In genomic region chr12:5151859-5152258, GRCm38 (mm10) we compare ENCODE assay signal across 11 mouse cellular contexts.
DNase-seq lines count a peak whose midpoint lies in the region; ATAC-seq lines count a peak whose summit lies in the region.
"Had no signal": no experiment of that assay in that cellular context is flagged by ENCODE, and none has a peak within 500 bp of the region (broad histone marks: within the 10 kb centered on the region; RNA-seq: fewer than 3 reads in every experiment).

No protein-coding gene starts in this region.

- peak; percentile 45; the same call in 1 of the 2 replicates for ATAC-seq in forebrain, embryonic 16.5 days
- peak; percentile 14; the same call in 1 of the 2 replicates for ATAC-seq in stomach, embryonic 14.5 days (ENCODE audit: insufficient number of reproducible peaks, insufficient read depth, low FRiP score, low read depth)

- no peak overlapping the region for H3K4me3 ChIP-seq in forebrain, embryonic 16.5 days (replicated peaks; ENCODE audit: low read length)
- no peak overlapping the region for H3K4me3 ChIP-seq in stomach, embryonic 14.5 days (ENCODE audit: low read depth, low read length)
- H3K4me3 ChIP-seq: midbrain, embryonic 12.5 days had no signal

- H3K27ac ChIP-seq in forebrain, embryonic 16.5 days (ENCODE audit: low read length) = no peak overlapping the region
- no peak overlapping the region for H3K27ac ChIP-seq in stomach, embryonic 14.5 days (ENCODE audit: low read length)
- H3K27ac ChIP-seq: midbrain, embryonic 12.5 days had no signal

- DNase-seq in cerebellum, postnatal 25 days = peak; percentile 36 to 60
- DNase-seq in cerebellum, adult 8-10 months = no peak
- peak; percentile 15 for DNase-seq in ovary, postnatal 36 days (ENCODE audit: low spot score)
- DNase-seq in ovary, postnatal 14 days (ENCODE audit: low spot score) = no peak
- DNase-seq in thymus, adult 18-20 months = no peak
- DNase-seq in heart, postnatal 10 days = no peak
- DNase-seq: heart, adult 18-20 months; right cerebral cortex, postnatal 25 days had no signal

- no peak overlapping the region for H3K9ac ChIP-seq in forebrain, embryonic 16.5 days (replicated peaks; ENCODE audit: low read depth, low read length)
- no peak overlapping the region for H3K9ac ChIP-seq in stomach, embryonic 14.5 days (replicated peaks; ENCODE audit: low read depth, low read length)
- H3K9ac ChIP-seq: midbrain, embryonic 12.5 days had no signal

- no peaks in the 10 kb centered on the region for H3K27me3 ChIP-seq in forebrain, embryonic 16.5 days (replicated peaks; ENCODE audit: control insufficient read depth, insufficient read depth, low read length)
- no peaks in the 10 kb centered on the region for H3K27me3 ChIP-seq in stomach, embryonic 14.5 days (ENCODE audit: control insufficient read depth, insufficient read depth, low read length)
- H3K27me3 ChIP-seq: midbrain, embryonic 12.5 days had no signal

- peaks cover 2% of the 10 kb centered on the region; the same call in 1 of the 2 replicates for H3K4me1 ChIP-seq in forebrain, embryonic 16.5 days (replicated peaks; ENCODE audit: control insufficient read depth, insufficient read depth, low read length)
- no peaks in the 10 kb centered on the region for H3K4me1 ChIP-seq in stomach, embryonic 14.5 days (ENCODE audit: control insufficient read depth, insufficient read depth, low read length)

- intact Hi-C loops in heart, postnatal 10 days (cut with DNase I) = no loop called here

- no peaks in the 10 kb centered on the region for H3K9me3 ChIP-seq in forebrain, embryonic 16.5 days (ENCODE audit: control insufficient read depth, low read length)
- H3K9me3 ChIP-seq in stomach, embryonic 14.5 days (ENCODE audit: control insufficient read depth, low read depth, low read length) = no peaks in the 10 kb centered on the region
- H3K9me3 ChIP-seq: midbrain, embryonic 12.5 days had no signal

- no peak overlapping the region for H3K4me2 ChIP-seq in forebrain, embryonic 16.5 days (ENCODE audit: low read length)
- H3K4me2 ChIP-seq in stomach, embryonic 14.5 days (replicated peaks; ENCODE audit: low read depth, low read length) = no peak overlapping the region
- H3K4me2 ChIP-seq: midbrain, embryonic 12.5 days had no signal

- WGBS in forebrain, embryonic 16.5 days = 19% methylated on average over 10 of the region's 10 CpGs
- WGBS in stomach, embryonic 14.5 days = 25% methylated on average over 10 of the region's 10 CpGs

- H3K36me3 ChIP-seq in forebrain, embryonic 16.5 days (ENCODE audit: control insufficient read depth, insufficient read depth) = no peaks in the 10 kb centered on the region
- H3K36me3 ChIP-seq in stomach, embryonic 14.5 days (ENCODE audit: control insufficient read depth, insufficient read depth, low read length) = no peaks in the 10 kb centered on the region
- H3K36me3 ChIP-seq: midbrain, embryonic 12.5 days had no signal

Comparison
In these comparisons a context has a peak if more than half of its experiments do, and no peak if none do; other contexts are left out.
1. DNase-seq: peak in cerebellum, postnatal 25 days (2 of 2) and ovary, postnatal 36 days (single experiment); none in cerebellum, adult 8-10 months (single experiment), ovary, postnatal 14 days (single experiment), thymus, adult 18-20 months (0 of 2) and heart, postnatal 10 days (0 of 2).